Mouse (Mus musculus): ENCODE measurements at regions not wholly inside any gene's neighbourhood (a gene's known extent, or its start where the extent isn't known, plus 50 kb on each side); places are given as distances from the start of the nearest gene placed in this dataset.

DNA sequence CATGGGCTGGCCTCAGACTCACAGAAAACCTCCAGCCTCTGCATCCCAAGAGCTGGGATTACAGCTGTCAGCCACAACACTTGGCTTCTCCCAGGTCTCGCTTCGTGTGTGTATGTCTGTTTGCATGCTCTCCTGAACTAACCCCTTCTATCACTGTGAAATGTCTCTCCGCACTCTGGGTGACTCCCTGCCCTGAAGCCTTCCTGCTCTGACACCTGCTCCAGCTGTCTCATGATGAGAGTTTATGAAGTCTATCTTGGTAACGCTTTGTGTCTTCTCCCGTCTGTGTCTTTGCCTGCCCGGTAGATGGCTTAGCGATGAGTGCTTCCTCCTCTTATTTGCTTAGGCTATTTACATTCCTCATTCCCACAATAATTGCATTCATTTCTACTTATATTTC lies 133.0 kb downstream of the Ndufa10 start:
- no peak for DNase-seq (ENCODE audit: low read depth)

DNA sequence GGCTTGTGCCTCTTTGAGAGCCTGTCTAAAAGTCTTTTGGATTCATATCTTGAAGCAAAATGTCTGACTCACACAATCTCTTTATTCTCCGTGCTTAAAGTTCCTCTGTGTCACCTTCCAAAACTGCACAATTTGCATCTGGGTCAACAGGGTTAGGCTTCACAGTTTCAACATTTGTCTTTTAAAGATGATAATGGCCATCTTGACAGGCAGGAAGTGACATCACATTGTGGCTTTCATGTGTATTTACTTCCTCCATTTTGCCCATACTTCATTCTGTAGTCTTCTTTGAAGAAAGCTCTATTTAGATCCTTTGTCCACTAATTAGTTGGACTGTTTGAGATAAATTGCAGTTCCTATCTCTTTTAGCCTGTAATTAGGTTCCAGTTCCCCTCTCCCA lies 135.1 kb downstream of the Ndufa10 start:
- no peak for DNase-seq (ENCODE audit: low read depth)

DNA sequence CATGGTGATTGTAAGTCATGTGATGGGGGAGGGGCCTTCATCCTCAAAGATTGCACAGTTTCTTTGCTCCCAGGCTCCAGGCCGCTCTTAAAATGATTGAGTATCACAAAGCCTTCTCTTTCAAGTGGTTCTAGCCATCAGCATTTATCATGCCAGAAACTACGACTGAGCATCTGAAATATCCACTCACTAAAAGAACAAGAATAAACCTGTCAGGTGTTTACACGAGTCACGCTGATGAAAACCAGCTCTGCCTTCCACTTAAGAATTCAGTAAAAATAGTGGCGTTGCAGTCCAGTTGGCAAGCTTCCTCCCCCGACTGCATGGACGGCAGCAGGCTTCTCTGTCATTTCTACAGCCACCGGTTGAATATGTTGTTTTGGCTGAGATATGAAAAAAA lies 136.2 kb downstream of the Ndufa10 start:
- no peak for DNase-seq (ENCODE audit: low read depth)

DNA sequence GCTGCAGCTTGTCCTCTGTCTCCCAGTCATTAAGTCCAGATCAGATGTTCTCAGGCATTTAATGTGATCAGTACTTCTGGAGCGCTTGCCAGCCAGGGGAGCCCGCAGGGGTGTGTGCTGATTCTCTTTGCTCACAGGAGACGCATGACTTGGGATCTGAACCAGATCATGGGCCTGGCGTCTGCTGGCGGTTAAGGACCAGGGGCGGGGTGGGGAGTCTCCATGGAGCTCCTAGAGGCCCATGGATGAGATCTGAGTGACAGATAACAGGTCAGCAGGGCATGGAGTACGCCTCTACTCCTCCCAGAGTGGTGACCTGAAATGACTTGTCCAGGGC lies 136.7 kb upstream of the Hdac4 start:
- DNase-seq (ENCODE audit: low read depth) = no peak

DNA sequence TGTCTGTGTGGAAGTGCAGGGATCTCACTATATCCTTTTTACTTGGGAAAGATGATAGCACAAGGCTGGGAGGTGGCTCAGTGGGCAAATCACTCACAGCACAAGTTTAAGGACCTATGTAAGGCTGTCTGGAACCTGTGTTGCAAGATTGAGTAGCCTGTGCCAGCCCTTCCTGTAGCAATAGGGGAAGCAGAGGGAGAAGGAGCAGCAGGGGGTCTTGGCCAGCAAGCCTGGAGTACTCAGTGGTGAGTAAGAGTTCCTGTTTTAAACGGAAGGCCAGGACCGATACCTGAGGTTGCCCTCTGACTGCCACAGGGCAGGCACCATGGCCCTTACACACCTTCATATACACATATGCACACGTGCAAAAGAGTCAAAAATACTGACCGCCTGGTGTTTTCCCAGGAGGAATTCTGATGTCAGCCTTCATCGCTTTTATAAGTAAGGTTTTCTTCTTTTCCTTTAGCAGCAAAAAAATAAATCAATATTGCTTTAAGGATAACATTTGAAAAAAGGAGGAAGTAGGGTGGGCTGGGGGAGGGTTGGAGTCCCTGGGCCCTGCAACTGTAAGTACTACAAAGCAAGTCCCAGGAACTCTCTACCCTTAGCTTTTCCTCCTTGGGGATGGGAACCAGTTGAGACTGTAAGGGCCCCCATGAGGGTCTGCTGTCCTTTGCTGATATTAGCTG lies 136.2 kb upstream of the Hdac4 start:
- no peak for DNase-seq (ENCODE audit: low read depth)

DNA sequence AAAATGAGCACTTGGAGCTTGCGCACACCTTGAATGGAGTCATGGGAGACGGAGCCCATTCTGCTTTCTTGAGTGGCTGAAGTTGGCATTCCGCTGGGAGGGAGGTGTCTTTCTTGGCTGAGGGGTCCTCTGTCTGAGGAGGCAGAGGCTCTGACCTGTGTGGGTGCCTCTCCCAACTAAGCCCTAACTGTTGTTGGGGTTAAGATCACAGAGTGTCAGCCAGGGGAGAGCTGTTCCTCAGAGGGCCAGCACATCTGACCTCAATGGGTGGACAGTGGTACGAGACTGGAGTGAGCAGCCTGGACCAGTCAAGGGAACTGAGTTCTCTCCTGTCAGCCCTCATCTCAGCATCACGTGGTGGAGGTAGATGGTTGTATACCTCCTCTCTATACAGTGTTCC lies 134.7 kb upstream of the Hdac4 start:
- DNase-seq (ENCODE audit: low read depth) = no peak

DNA sequence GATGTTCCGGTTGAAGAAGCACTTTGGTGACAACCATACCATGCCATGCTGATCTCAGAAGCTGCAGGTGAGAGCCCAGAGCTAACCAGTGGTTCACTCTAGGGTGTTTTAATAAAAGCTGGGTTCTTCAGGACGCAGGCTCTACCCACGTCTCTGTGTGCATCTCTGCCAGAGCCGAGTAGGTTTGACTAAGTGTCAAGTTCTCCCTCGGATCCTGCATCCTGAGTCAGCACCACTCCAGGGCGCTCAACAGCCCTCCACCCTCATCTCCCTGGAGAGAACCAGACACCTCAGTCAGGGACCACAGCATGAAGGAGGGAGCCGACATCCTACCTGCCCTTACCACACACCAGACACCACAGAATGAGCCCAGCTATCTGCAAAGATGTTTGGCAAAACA lies 134.0 kb upstream of the Hdac4 start:
- no peak for DNase-seq (ENCODE audit: low read depth)

DNA sequence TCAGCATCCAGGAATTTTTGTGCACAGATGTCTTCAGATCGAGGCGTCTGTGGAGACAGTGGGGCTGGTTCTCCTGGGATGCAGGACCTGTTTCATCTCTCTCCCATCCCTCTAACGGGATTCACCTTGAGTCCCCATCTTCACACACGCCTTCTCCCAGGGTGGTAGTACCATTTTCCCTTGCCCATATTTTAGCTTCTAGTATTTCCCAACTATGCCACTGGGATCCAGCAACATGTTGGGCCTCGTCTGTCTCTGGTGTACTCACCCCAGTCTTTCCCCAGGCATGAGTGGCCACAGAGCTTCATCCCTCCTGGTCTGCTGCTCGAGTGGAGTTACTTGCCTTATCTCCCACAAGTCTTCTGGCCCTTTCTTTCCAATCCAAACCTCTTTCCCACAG lies 131.6 kb upstream of the Hdac4 start:
- DNase-seq (ENCODE audit: low read depth) = no peak

DNA sequence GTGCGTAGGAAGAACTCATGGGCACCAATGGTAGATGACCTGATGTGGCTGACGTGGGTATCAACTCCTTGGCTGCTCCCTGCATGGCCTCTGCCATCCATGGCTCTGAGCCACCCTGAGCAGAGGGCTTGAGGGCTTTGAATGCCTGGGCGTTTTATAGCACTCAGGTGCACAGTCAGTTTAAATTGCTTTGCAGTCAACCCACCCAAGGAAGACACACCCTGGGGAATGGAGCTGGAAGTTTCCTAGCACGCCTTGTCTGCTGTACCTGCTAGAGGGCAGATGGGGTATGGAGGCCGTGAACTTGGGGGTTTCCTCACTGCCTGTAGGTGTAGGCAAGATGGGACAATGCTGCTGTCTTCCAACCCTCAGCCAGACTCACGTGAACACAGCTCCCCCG lies 129.8 kb upstream of the Hdac4 start:
- DNase-seq (ENCODE audit: low read depth) = peak; percentile 85

DNA sequence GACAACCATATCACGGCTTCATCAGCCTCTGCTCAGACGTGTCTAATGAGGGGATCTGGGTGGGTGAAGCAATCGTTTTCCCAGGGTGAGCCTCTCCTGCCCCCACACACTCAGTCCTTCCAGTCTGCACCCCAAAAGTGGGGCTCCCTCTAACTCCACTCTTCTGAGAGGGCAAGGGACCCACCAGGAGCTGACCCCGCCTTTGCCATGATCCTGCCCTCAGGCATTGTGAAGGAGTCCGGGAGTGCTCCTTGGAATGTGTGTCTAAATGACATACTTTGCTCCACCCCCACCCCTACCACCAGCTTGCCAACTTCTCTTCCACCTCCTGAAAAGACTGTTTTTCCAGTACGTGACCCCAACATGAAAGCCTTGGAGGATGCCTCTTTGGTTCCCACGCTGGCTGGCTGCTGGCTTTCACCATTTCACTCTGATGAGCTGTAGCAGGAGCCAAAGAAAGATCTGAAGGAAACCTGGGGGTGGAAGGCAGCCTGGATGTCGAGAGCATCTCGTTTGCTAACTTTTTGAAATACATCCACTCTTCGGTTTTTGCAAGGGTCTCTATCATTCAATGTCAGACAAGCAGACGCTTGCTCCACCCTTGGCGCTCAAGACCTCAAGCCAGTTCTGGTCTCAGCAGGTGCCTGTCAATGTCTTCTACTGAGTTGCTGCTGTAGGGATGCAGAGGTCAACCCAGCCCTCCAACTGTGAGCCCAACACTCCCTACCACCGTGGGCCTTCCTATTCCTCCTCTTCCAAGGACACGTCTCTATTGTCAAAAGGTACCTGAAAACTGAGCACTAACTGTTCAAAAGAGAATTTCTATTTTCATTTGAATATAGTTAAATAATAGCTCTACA lies 128.8 kb upstream of the Hdac4 start:
- peak; percentile 79 for DNase-seq (ENCODE audit: low read depth)

DNA sequence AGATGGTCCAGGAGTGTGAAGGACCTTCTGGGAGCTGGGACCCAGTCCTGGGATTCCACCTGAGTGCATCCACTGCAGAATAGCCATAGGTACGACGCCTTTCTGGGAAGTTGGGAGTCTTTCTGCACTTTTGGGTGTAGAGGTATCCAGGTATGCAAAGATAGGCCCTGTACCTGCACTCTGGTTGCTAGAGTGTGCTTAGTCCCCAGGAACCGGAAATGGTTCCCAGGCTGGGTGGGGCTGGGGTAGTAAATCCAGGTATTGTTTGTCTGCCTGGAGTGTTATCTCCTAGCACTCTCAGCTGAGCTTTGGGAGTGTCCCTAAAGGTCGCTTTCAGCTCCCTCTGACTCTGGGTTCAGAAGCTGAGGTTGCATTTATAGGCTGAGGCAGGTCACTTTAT lies 121.6 kb upstream of the Hdac4 start:
- DNase-seq (ENCODE audit: low read depth) = no peak

DNA sequence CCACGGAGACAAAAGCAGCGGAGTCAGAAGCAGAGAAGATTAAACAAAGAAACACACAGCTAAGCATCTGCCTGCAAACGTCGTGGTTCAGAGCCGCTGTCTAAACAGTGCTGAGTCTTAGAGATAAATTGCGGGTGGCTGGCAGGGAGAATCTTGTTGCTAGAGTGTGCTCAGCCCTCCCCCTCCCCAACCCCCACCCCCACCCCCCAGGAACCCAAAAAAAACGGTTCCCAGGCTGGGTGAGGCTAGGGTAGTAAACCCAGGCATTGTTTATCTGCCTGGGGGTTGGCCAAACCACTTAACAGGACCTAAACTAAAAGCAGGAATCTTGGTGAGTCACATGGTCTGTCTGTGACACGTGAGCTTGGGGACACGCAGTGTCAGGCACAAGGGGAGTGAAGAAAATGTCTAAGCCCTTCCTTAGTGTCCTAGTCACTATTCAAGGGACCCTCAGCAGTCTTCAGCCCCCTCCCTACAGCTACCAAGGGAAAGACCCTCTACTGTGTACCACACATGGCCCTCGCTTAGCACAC lies 120.8 kb upstream of the Hdac4 start:
- no peak for DNase-seq (ENCODE audit: low read depth)

DNA sequence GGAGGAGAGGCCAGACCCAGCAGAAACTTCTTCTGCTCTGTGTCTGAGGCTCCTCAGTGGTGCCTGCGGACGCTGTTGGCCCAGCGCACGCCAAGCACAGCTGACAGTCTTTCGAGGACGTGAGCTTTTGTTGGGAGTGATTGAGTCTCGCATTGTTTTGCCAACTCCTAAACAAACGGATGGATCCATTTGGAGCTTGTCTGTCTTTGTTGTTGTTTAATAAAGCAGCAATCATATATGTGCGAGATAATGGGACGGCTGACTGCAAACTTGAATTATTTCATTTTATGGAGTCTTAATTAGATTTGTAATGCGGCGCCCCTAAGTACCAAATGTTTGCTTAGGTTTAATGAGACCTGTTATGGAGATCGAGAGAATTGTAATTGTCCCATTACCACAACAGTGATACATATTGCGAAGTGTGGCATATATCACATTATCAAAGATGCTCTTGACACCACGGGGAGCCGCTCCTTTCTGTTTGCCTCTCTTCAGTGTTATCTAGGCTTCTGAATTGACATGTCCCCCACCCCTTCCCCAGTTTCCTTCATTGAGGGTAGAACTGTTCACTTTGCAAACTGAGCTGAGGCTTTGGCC lies 117.6 kb upstream of the Hdac4 start:
- no peak for DNase-seq (ENCODE audit: low read depth)

DNA sequence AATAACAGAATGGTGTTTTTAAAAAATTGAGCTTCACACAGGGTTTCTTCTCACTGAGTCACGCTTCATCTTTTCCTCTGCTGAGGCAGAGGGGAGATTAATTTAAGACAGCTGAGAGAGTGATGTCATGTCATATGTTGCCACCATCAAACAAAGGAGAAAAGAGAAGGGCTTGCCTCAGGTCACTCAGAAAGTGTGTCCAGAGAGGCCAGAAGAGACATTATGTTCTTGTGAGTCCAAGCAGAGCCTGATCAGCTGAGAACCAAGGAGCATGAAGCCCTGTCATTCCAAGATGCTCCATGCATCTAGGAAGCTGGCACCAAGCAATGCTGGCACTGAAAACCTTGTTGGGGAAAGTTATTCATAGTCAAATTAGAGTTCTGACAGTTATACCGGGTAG lies 114.4 kb upstream of the Hdac4 start:
- DNase-seq (ENCODE audit: low read depth) = no peak

DNA sequence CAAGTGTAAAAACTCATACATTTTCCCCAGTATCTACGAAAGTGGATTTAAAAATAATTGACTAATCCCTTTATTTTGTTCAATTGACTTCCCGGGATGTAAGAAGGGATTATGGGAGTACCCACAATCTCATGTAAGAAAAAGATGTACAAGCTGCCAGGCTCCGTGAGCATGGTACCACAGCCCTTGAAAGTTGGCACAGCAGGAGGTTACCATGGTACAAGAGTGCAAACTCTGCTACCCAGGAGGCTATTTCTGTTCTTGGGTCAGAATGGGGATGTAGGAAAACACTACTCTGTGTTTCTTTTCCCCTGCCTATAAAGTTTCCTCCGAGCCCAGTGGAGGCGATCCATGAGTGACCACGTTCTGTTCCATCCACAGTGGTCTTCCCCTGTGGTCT lies 113.9 kb upstream of the Hdac4 start:
- DNase-seq (ENCODE audit: low read depth) = no peak

DNA sequence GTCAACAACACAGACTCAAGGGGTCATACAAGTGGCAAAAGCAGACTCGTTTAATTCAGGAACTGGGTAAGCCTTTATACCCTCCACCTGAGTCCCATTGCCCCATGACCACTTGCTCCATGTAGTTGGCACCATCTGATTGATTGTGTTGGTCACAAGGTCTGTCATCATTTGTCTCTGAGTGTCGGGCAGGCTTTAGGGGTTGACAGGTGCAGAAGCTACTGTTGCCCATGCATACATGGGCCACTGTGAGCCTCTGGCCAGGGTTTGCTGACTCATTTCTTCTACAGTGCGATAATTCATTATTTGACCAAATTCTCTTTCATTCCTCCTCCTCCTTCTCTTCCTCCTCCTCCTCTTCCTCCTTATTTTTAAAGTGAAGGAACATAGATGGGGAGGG lies 113.0 kb upstream of the Hdac4 start:
- DNase-seq (ENCODE audit: low read depth) = no peak

DNA sequence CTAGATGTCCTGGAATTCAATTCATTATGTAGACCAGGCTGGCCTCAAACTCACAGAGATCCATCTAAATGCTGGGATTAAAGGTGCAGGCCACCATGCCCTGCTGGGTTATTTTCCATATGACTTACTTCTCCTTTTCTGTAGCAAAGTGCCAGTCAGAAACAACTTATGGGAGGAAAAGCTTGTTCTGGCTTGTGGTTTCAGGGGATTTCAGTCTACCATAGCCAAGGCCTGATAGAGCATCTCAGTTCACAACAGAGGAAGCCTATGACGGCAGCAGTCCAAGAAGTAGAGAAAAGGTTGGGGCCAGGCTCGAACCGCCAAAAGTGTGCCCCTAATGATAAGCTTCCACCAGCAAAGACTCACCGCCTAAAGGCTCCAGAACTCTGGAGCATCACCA lies 110.5 kb upstream of the Hdac4 start:
- DNase-seq (ENCODE audit: low read depth) = no peak

DNA sequence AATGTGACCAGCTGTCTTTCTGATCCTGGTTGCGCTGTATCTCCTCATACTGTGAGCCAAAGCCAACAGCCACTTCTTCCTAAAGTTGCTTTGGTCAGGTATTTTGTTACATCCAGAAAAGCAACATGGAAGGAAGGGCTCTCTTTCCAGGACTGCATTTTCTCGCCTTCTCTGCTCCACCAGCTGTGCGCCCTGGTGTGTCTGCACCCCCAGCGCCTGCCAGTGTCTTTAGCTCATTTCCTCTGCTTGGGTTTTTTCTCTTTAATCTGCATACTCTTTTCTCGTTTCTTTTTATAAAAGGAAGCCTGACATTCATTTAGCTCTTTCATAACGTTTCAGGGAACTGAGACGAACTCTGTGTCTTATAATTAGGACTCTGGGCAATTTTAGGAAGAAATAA lies 103.5 kb upstream of the Hdac4 start:
- DNase-seq (ENCODE audit: low read depth) = no peak

DNA sequence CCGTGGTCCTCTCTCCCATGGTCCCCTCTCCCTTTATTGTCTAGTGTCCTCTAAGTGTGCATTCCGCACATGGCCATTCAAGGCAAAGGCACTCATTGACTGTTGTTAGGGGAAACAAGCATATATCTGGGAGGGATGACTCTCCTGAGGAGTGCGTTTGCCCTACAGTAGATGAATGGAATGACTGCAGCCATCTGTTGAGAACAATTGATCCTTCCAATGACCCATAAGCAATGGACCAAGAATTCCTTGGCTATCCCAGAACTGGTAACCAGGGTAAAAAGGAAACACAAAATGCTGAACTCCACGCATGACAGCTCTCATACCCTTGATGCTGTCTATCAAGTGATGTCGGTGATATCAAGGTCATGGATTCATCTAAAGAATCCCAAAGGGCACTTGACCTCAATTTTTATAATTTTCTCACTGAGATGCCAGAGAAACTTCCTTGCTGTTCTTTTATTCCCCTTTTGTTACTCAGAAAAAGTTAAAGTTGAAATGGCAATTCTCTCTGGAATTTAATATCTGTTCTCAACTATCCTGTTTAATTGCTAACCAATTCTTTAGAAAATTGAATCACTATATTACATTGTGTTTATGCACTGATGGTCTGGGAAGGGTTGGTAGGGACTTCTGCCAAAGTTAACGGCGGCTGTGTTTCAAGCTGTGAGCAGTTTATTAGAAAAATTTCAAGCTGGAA lies 97.3 kb upstream of the Hdac4 start:
- DNase-seq (ENCODE audit: low read depth) = no peak

DNA sequence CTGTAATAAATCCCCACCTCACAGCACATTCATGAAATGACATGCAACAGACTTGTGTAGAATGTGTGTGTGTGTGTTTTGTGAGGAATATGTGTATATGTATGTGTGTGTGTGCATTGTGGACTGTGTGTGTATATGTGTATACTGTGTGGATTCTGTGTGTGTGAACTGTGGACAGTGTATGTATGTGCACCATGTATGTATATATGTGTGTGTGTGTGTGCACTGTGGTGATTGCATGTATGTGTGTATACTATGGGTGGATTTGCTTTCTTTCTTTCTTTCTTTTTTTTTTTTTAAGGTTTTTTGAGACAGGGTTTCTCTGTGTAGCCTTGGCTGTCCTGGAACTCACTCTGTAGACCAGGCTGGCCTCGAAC lies 91.5 kb upstream of the Hdac4 start:
- DNase-seq (ENCODE audit: low read depth) = no peak

DNA sequence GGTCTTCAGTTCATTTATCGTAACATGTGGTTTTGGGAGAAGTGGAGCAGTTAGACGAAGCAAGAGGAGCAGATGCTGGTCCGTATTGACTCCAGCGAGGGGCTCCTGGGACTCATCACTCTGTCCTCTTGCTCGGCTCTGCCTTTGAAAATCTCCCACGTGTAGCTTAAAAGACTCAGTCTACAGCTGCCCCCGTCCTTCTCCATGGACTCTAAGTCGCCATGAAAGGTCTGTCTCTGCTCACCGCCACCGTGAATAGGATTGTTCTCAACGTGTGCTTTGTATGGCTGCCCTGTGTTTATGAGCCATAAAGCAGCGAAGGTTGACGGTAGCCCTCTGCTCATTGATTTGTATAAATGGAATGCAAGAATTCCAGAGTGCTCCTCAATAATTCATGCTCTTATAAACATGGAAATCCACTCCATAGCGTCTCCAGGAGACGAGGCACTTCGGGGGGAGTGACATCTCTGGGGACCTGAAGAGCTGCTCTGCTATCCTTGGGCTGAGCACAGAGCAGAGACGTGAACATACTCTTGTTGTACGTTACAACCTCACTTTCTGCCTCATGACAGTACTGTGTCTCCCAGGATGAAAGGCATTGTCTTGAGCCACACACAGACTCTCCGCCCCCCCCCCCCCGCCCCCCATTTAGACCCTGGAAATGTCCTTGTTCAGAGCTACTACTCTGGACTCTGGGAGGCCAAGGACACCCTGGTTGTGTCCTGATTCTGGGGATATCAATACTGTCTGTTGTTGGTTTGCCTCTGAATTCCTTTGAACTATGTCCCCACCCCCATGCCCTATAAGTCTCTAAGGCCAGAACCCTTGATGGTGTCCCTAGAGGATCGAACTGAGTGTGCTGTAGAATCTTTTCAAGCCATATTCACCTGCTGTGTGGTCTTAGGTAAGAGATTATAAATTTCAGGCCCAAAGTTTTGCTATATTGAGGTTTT lies 90.8 kb upstream of the Hdac4 start:
- no peak for DNase-seq (ENCODE audit: low read depth)
